Mouse (Mus musculus) R1 (cell line): Measurements from ENCODE around the gene Zfpm1.

Experiments
- DNase-seq: peaks from one replicate; pipeline ENCODE4 v3.0.0-alpha.2; 2018; ENCODE audit warnings: low read depth, low spot score

Gene Zfpm1

GRCm38 (mm10) chr8:122376365-122377231, 94.7 kb downstream of the Zfpm1 start, which contains the start of gene Zc3h18:
Gene Zc3h18, plus strand, starts transcription at chr8:122376609.
- peak; percentile 97 for DNase-seq

- no peak for DNase-seq
These were observed 101.1 kb downstream of the Zfpm1 start for GRCm38 (mm10) chr8:122383039-122383438.
